In genomic region chr8:83724697-83725482, GRCm38 (mm10) we compare ENCODE assay signal across 9 mouse cellular contexts. TPM values are rescaled to one million over a fixed set of nuclear protein-coding genes. Genes with fewer than 3 reads are reported as not detected.
A peak's percentile ranks its signal among the peaks of the same experiment; 100 is the strongest.
DNase-seq lines count a peak whose midpoint lies in the region; ATAC-seq lines count a peak whose summit lies in the region.
"Had no signal": no experiment of that assay in that cellular context is flagged by ENCODE, and none has a peak within 500 bp of the region (broad histone marks: within the 10 kb centered on the region; RNA-seq: fewer than 3 reads in every experiment).

No protein-coding gene starts in this region.

- ATAC-seq in CD4-positive, CD25-positive, alpha-beta regulatory T cell, adult 4 months, result peak; percentile 71
- ATAC-seq in forebrain, embryonic 12.5 days (ENCODE audit: low FRiP score), result peak; percentile 54; the same call in 1 of the 2 replicates
- peak; percentile 70 for ATAC-seq in liver, embryonic 16.5 days (ENCODE audit: low read depth)
- peak; percentile 68 for ATAC-seq in neural tube, embryonic 13.5 days (ENCODE audit: low read depth)

- no peak overlapping the region for H3K9ac ChIP-seq in forebrain, embryonic 12.5 days
- H3K9ac ChIP-seq in liver, embryonic 16.5 days (ENCODE audit: low read depth, low read length), result no peak overlapping the region
- no peak overlapping the region for H3K9ac ChIP-seq in neural tube, embryonic 13.5 days
- H3K9ac ChIP-seq: embryonic facial prominence, embryonic 13.5 days had no signal

- H3K27me3 ChIP-seq in forebrain, embryonic 12.5 days, result no peaks in the 10 kb centered on the region
- H3K27me3 ChIP-seq in liver, embryonic 16.5 days (ENCODE audit: control insufficient read depth, insufficient read depth, low read depth, low read length), result no peaks in the 10 kb centered on the region
- no peaks in the 10 kb centered on the region for H3K27me3 ChIP-seq in neural tube, embryonic 13.5 days
- H3K27me3 ChIP-seq: embryonic facial prominence, embryonic 13.5 days had no signal

- intact Hi-C loops in heart, postnatal 14 days (cut with DNase I), result loop anchor here (2.0 to 10.0 kb wide), 4 partner anchors 58 to 227 kb away; partner anchors contain the start of gene Ptger1

- H3K27ac ChIP-seq in forebrain, embryonic 12.5 days, result no peak overlapping the region
- no peak overlapping the region for H3K27ac ChIP-seq in liver, embryonic 16.5 days (ENCODE audit: low read length)
- H3K27ac ChIP-seq in neural tube, embryonic 13.5 days (replicated peaks), result no peak overlapping the region
- H3K27ac ChIP-seq: embryonic facial prominence, embryonic 13.5 days had no signal

- WGBS in forebrain, embryonic 12.5 days, result 48% methylated on average over 15 of the region's 15 CpGs
- WGBS in liver, embryonic 16.5 days (ENCODE audit: insufficient replicate concordance), result 37% methylated on average over 15 of the region's 15 CpGs
- WGBS in neural tube, embryonic 13.5 days, result 46% methylated on average over 15 of the region's 15 CpGs

- DNase-seq in c-Kit-positive CD71-negative TER-119-negative erythroid progenitor cells, embryonic 14.5 days (ENCODE audit: low read depth), result peak; percentile 73
- peak; percentile 81 to 88 for DNase-seq in heart, postnatal 14 days
- peak; percentile 87 for DNase-seq in layer of hippocampus, adult 11-12 months (ENCODE audit: low spot score)
- peak; percentile 65 for DNase-seq in testis, postnatal 14 days (ENCODE audit: low spot score)

- H3K36me3 ChIP-seq in forebrain, embryonic 12.5 days (replicated peaks), result peaks cover 63% of the 10 kb centered on the region
- H3K36me3 ChIP-seq in liver, embryonic 16.5 days (ENCODE audit: control insufficient read depth, insufficient read depth), result peaks cover 62% of the 10 kb centered on the region
- peaks cover 66% of the 10 kb centered on the region for H3K36me3 ChIP-seq in neural tube, embryonic 13.5 days

- H3K9me3 ChIP-seq in forebrain, embryonic 12.5 days, result no peaks in the 10 kb centered on the region
- no peaks in the 10 kb centered on the region for H3K9me3 ChIP-seq in liver, embryonic 16.5 days (replicated peaks; ENCODE audit: control insufficient read depth, low read length)
- H3K9me3 ChIP-seq in neural tube, embryonic 13.5 days, result no peaks in the 10 kb centered on the region
- H3K9me3 ChIP-seq: embryonic facial prominence, embryonic 13.5 days had no signal

- H3K4me1 ChIP-seq in forebrain, embryonic 12.5 days, result no peaks in the 10 kb centered on the region
- peaks cover 9% of the 10 kb centered on the region for H3K4me1 ChIP-seq in liver, embryonic 16.5 days (ENCODE audit: control insufficient read depth, low read depth, low read length)
- no peaks in the 10 kb centered on the region for H3K4me1 ChIP-seq in neural tube, embryonic 13.5 days (replicated peaks)

- no peak overlapping the region for H3K4me2 ChIP-seq in forebrain, embryonic 12.5 days
- no peak overlapping the region for H3K4me2 ChIP-seq in liver, embryonic 16.5 days (ENCODE audit: low read depth, low read length)
- H3K4me2 ChIP-seq in neural tube, embryonic 13.5 days, result no peak overlapping the region
- H3K4me2 ChIP-seq: embryonic facial prominence, embryonic 13.5 days had no signal

- no peak overlapping the region for H3K4me3 ChIP-seq in forebrain, embryonic 12.5 days (replicated peaks)
- H3K4me3 ChIP-seq in liver, embryonic 16.5 days (ENCODE audit: low read depth, low read length), result no peak overlapping the region
- H3K4me3 ChIP-seq in neural tube, embryonic 13.5 days, result no peak overlapping the region
- H3K4me3 ChIP-seq: embryonic facial prominence, embryonic 13.5 days had no signal

RNA-seq across cellular contexts. Expression of gene Ddx39, which starts 9.9 kb away (rescaled TPM):
- polyA plus RNA-seq in CD4-positive, CD25-positive, alpha-beta regulatory T cell, adult 4 months (2017; shearing (Covaris generic)), result 100 to 1,000 TPM; 153 to 208 TPM
- polyA plus RNA-seq in forebrain, embryonic 12.5 days (2016; fragmentation: Nextera tagmentation; extraction: Ambion mirVana), result 168 and 185 TPM in 2 replicates
- 10 to 100 TPM; 24.1 to 26.0 TPM for total RNA-seq in heart, postnatal 14 days (2021)
- polyA plus RNA-seq in liver, embryonic 16.5 days (2015; fragmentation: Nextera tagmentation; extraction: Ambion mirVana), result 149 and 167 TPM in 2 replicates
- 101 and 105 TPM in 2 replicates for polyA plus RNA-seq in neural tube, embryonic 13.5 days (2015; fragmentation: Nextera tagmentation; extraction: Ambion mirVana)

RNA-seq across cellular contexts. Expression of gene Adgre5, which starts 16.2 kb away (rescaled TPM):
- polyA plus RNA-seq in CD4-positive, CD25-positive, alpha-beta regulatory T cell, adult 4 months (2017; shearing (Covaris generic)), result 100 to 1,000 TPM; 199 to 267 TPM
- 9.4 and 10.7 TPM in 2 replicates for polyA plus RNA-seq in forebrain, embryonic 12.5 days (2016; fragmentation: Nextera tagmentation; extraction: Ambion mirVana)
- 10 to 100 TPM; 56.7 to 59.2 TPM for total RNA-seq in heart, postnatal 14 days (2021)
- polyA plus RNA-seq in liver, embryonic 16.5 days (2015; fragmentation: Nextera tagmentation; extraction: Ambion mirVana), result 16.2 and 18.3 TPM in 2 replicates
- polyA plus RNA-seq in neural tube, embryonic 13.5 days (2015; fragmentation: Nextera tagmentation; extraction: Ambion mirVana), result 12.7 and 14.7 TPM in 2 replicates

RNA-seq across cellular contexts. Expression of gene Pkn1, which starts 25.9 kb away (rescaled TPM):
- polyA plus RNA-seq in CD4-positive, CD25-positive, alpha-beta regulatory T cell, adult 4 months (2017; shearing (Covaris generic)), result 10 to 100 TPM; 21.0 to 25.9 TPM
- polyA plus RNA-seq in forebrain, embryonic 12.5 days (2016; fragmentation: Nextera tagmentation; extraction: Ambion mirVana), result 37.1 and 38.0 TPM in 2 replicates
- total RNA-seq in heart, postnatal 14 days (2021), result 10 to 100 TPM; 60.5 to 61.1 TPM
- 9.6 and 9.8 TPM in 2 replicates for polyA plus RNA-seq in liver, embryonic 16.5 days (2015; fragmentation: Nextera tagmentation; extraction: Ambion mirVana)
- polyA plus RNA-seq in neural tube, embryonic 13.5 days (2015; fragmentation: Nextera tagmentation; extraction: Ambion mirVana), result 21.3 and 25.5 TPM in 2 replicates

RNA-seq across cellular contexts. Expression of gene Ptger1, which starts 58.4 kb away (rescaled TPM):
- polyA plus RNA-seq in CD4-positive, CD25-positive, alpha-beta regulatory T cell, adult 4 months (2017; shearing (Covaris generic)), result 1 to 10 TPM; 1.2 TPM
- 0.91 and 0.96 TPM in 2 replicates for polyA plus RNA-seq in forebrain, embryonic 12.5 days (2016; fragmentation: Nextera tagmentation; extraction: Ambion mirVana)
- total RNA-seq in heart, postnatal 14 days (2021), result under 1 TPM; 0.44 to 0.53 TPM
- polyA plus RNA-seq in liver, embryonic 16.5 days (2015; fragmentation: Nextera tagmentation; extraction: Ambion mirVana), result 0.12 and 0.53 TPM in 2 replicates
- polyA plus RNA-seq in neural tube, embryonic 13.5 days (2015; fragmentation: Nextera tagmentation; extraction: Ambion mirVana), result 0.46 and 0.50 TPM in 2 replicates

Comparison
In these comparisons a context has a peak if more than half of its experiments do, and no peak if none do; other contexts are left out.
1. RNA of gene Adgre5, which starts 16.2 kb away (polyA plus RNA-seq): 199 to 267 TPM in CD4-positive, CD25-positive, alpha-beta regulatory T cell, adult 4 months; 16.2 to 18.3 TPM in liver, embryonic 16.5 days, 12.7 to 14.7 TPM in neural tube, embryonic 13.5 days and 9.4 to 10.7 TPM in forebrain, embryonic 12.5 days; every median in the first group is over 10 times any median in the second.
2. Peak in every context shown above with its lines, with median percentiles within 50 percentile points of each other: ATAC-seq and DNase-seq.